Comparison of ENCODE assay signal across 10 mouse cellular contexts in the genomic region with DNA sequence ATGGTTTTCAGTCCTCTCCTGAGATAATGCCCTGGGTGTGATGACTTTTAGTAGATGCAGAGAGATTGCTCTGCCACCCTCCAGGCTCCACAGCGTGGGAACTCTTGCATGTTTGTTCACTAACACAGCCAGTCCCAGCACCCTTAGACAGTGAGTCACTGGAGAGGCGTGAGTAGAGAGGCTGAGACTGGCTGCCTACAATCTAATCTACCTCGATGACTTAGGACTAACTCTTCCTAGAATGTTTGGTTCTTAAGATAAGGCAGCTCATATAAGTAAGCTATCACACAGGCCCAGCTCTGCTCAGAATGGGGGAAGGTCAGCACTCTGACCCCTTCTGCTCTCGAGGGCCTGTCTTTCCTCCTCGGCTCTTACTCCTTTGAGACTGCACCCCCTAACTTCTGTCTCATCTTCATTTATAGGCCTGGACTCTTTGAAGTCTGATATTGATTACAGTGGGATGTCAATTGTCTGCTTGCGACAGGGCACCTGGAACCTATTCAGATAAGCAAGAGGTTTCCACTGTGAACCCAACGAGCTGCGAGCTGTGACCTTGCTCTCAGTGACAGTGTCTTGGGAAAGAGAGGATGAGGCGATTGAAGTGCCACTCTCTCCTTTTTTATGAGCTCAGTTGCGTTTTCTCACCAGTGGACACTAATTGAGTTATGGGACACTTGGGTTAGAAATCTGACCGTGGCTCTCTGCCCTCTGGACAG.
DNase-seq lines count a peak whose midpoint lies in the region; ATAC-seq and TF ChIP-seq lines count a peak whose summit lies in the region.
"Had no signal": no experiment of that assay in that cellular context is flagged by ENCODE, and none has a peak within 500 bp of the region (broad histone marks: within the 10 kb centered on the region; RNA-seq: fewer than 3 reads in every experiment).

No protein-coding gene starts in this region.

- no peak overlapping the region for H3K27ac ChIP-seq in liver, embryonic 14.5 days
- H3K27ac ChIP-seq: lung, embryonic 15.5 days had no signal

- H3K4me3 ChIP-seq in liver, embryonic 14.5 days (ENCODE audit: insufficient read depth in 1 of 2, low read depth in 2 of 2, low read length in 2 of 2) = no peak overlapping the region
- H3K4me3 ChIP-seq: lung, embryonic 15.5 days had no signal

- H3K4me1 ChIP-seq in liver, embryonic 14.5 days (replicated peaks; ENCODE audit: control insufficient read depth in 2 of 2, insufficient read depth in 2 of 2, low read length in 1 of 2) = peaks cover 0 to 11% of the 10 kb centered on the region in 2 experiments; a peak in 2 of 4 replicates

- ATAC-seq in liver, embryonic 14.5 days (ENCODE audit: insufficient read depth) = peak; percentile 61; the same call in 1 of the 2 replicates

- H3K9ac ChIP-seq in liver, embryonic 14.5 days (replicated peaks) = no peak overlapping the region
- H3K9ac ChIP-seq: lung, embryonic 15.5 days had no signal

- H3K4me2 ChIP-seq in liver, embryonic 14.5 days (ENCODE audit: low read depth) = no peak overlapping the region
- H3K4me2 ChIP-seq: lung, embryonic 15.5 days had no signal

- no peaks in the 10 kb centered on the region for H3K36me3 ChIP-seq in liver, embryonic 14.5 days (replicated peaks; ENCODE audit: control insufficient read depth, insufficient read depth, low read depth)

- no peaks in the 10 kb centered on the region for H3K27me3 ChIP-seq in liver, embryonic 14.5 days (ENCODE audit: control insufficient read depth, insufficient read depth, low read length)
- H3K27me3 ChIP-seq: lung, embryonic 15.5 days had no signal

- DNase-seq in frontal cortex, postnatal 36 days (ENCODE audit: low spot score in 2 of 2) = peak; percentile 26 to 36
- DNase-seq in frontal cortex, postnatal 10 days (ENCODE audit: low spot score in 2 of 2) = no peak
- DNase-seq in right cerebral cortex, adult 18-20 months = peak; percentile 71
- DNase-seq in right cerebral cortex, postnatal 4 days = no peak
- no peak for DNase-seq in liver, embryonic 14.5 days (ENCODE audit: low read depth in 3 of 3, low spot score in 3 of 3)
- no peak for DNase-seq in adrenal gland, postnatal 25 days
- DNase-seq in layer of hippocampus, adult 11-12 months (ENCODE audit: low spot score) = no peak
- DNase-seq in urinary bladder, adult 18-20 months (ENCODE audit: low spot score in 2 of 2) = no peak
- DNase-seq: gastrocnemius, postnatal 10 days had no signal

- TF ChIP-seq CTCF in liver, embryonic 14.5 days (IDR thresholded peaks at IDR 0.05; ENCODE audit: low read depth) = no peak

- no peaks in the 10 kb centered on the region for H3K9me3 ChIP-seq in liver, embryonic 14.5 days (ENCODE audit: control insufficient read depth, low read length)
- H3K9me3 ChIP-seq: lung, embryonic 15.5 days had no signal

- no peak for TF ChIP-seq EP300 in liver, embryonic 14.5 days (IDR thresholded peaks at IDR 0.05; ENCODE audit: low read depth)

- WGBS in liver, embryonic 14.5 days (ENCODE audit: insufficient replicate concordance) = 39% methylated on average over 11 of the region's 11 CpGs

Comparison
In these comparisons a context has a peak if more than half of its experiments do, and no peak if none do; other contexts are left out.
1. DNase-seq: peak in frontal cortex, postnatal 36 days (2 of 2) and right cerebral cortex, adult 18-20 months (single experiment); none in frontal cortex, postnatal 10 days (0 of 2), right cerebral cortex, postnatal 4 days (single experiment), liver, embryonic 14.5 days (0 of 3), adrenal gland, postnatal 25 days (single experiment), layer of hippocampus, adult 11-12 months (single experiment) and urinary bladder, adult 18-20 months (0 of 2).